In the genomic region with DNA sequence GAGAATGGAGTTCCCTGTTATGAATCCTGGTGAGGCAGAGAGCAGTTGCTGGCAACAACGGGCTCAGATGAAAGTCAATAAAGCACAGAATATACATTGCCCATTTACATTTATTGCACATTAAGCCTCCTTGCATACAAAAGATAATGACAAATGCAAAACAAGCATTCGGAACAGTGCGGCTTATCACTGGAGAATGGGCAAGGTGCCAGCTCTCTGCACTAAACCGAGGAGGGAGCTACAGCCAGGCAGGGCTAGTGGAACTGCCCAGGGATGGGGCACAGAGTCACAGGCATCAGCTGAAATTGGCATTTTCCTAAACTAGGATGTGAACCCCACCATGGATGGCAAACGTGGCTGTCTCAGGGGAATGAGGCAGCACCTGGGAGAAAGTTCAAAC, we compare ENCODE assay signal across 11 mouse cellular contexts.
DNase-seq lines count a peak whose midpoint lies in the region; ATAC-seq lines count a peak whose summit lies in the region.
"Had no signal": no experiment of that assay in that cellular context is flagged by ENCODE, and none has a peak within 500 bp of the region (broad histone marks: within the 10 kb centered on the region; RNA-seq: fewer than 3 reads in every experiment).

No protein-coding gene starts in this region.

- ATAC-seq in kidney, embryonic 16.5 days (ENCODE audit: low FRiP score, low TSS enrichment) = no peak
- ATAC-seq in stomach, embryonic 16.5 days (ENCODE audit: insufficient read depth, low FRiP score) = peak; percentile 68; the same call in 1 of the 2 replicates

- WGBS in kidney, embryonic 16.5 days = 62% methylated on average over 5 of the region's 5 CpGs
- 43% methylated on average over 5 of the region's 5 CpGs for WGBS in stomach, embryonic 16.5 days

- H3K9me3 ChIP-seq in kidney, embryonic 16.5 days (ENCODE audit: low read length) = no peaks in the 10 kb centered on the region
- no peaks in the 10 kb centered on the region for H3K9me3 ChIP-seq in stomach, embryonic 16.5 days (replicated peaks; ENCODE audit: control insufficient read depth, low read length)
- H3K9me3 ChIP-seq: heart, embryonic 10.5 days; liver, embryonic 13.5 days had no signal

- peak; percentile 48 to 68 for DNase-seq in cerebellum, postnatal 14 days
- DNase-seq in cerebellum, adult 11 months = no peak
- peak; percentile 19 for DNase-seq in kidney, postnatal 10 days
- DNase-seq in ovary, postnatal 36 days (ENCODE audit: low spot score) = peak; percentile 29
- DNase-seq in ovary, postnatal 14 days (ENCODE audit: low spot score) = no peak
- no peak for DNase-seq in urinary bladder, postnatal 10 days (ENCODE audit: low spot score)
- DNase-seq: liver, embryonic 13.5 days; spleen, adult 18-20 months had no signal

- H3K36me3 ChIP-seq in kidney, embryonic 16.5 days (ENCODE audit: insufficient read depth, low read length) = no peaks in the 10 kb centered on the region
- H3K36me3 ChIP-seq in stomach, embryonic 16.5 days (ENCODE audit: control insufficient read depth, insufficient read depth, low read length) = no peaks in the 10 kb centered on the region
- H3K36me3 ChIP-seq: heart, embryonic 10.5 days; liver, embryonic 13.5 days had no signal

- H3K9ac ChIP-seq in kidney, embryonic 16.5 days (replicated peaks; ENCODE audit: low read length) = no peak overlapping the region
- no peak overlapping the region for H3K9ac ChIP-seq in stomach, embryonic 16.5 days (ENCODE audit: low read length)
- H3K9ac ChIP-seq: liver, embryonic 13.5 days had no signal

- H3K4me3 ChIP-seq in kidney, embryonic 16.5 days (ENCODE audit: low read length) = no peak overlapping the region
- no peak overlapping the region for H3K4me3 ChIP-seq in stomach, embryonic 16.5 days (replicated peaks; ENCODE audit: low read length)
- H3K4me3 ChIP-seq: heart, embryonic 10.5 days; liver, embryonic 13.5 days had no signal

- peaks cover 9% of the 10 kb centered on the region; the same call in 1 of the 2 replicates for H3K4me1 ChIP-seq in kidney, embryonic 16.5 days (ENCODE audit: insufficient read depth, low read length)
- no peaks in the 10 kb centered on the region for H3K4me1 ChIP-seq in stomach, embryonic 16.5 days (ENCODE audit: control insufficient read depth, insufficient read depth, low read length)
- H3K4me1 ChIP-seq: liver, embryonic 13.5 days had no signal

- H3K27me3 ChIP-seq in kidney, embryonic 16.5 days (ENCODE audit: insufficient read depth, low read length) = no peaks in the 10 kb centered on the region
- no peaks in the 10 kb centered on the region for H3K27me3 ChIP-seq in stomach, embryonic 16.5 days (ENCODE audit: control insufficient read depth, insufficient read depth, low read length)

- no peak overlapping the region for H3K27ac ChIP-seq in kidney, embryonic 16.5 days (ENCODE audit: low read length)
- H3K27ac ChIP-seq in stomach, embryonic 16.5 days (ENCODE audit: low read length) = no peak overlapping the region
- H3K27ac ChIP-seq: heart, embryonic 10.5 days; liver, embryonic 13.5 days had no signal

- no peak overlapping the region for H3K4me2 ChIP-seq in kidney, embryonic 16.5 days (replicated peaks; ENCODE audit: low read depth, low read length)
- H3K4me2 ChIP-seq in stomach, embryonic 16.5 days (ENCODE audit: low read depth, low read length) = no peak overlapping the region
- H3K4me2 ChIP-seq: liver, embryonic 13.5 days had no signal

Comparison
In these comparisons a context has a peak if more than half of its experiments do, and no peak if none do; other contexts are left out.
1. DNase-seq: peak in cerebellum, postnatal 14 days (2 of 2), kidney, postnatal 10 days (single experiment) and ovary, postnatal 36 days (single experiment); none in cerebellum, adult 11 months (single experiment), ovary, postnatal 14 days (single experiment) and urinary bladder, postnatal 10 days (single experiment).